ENCODE assay signal across 8 mouse cellular contexts in the genomic region with DNA sequence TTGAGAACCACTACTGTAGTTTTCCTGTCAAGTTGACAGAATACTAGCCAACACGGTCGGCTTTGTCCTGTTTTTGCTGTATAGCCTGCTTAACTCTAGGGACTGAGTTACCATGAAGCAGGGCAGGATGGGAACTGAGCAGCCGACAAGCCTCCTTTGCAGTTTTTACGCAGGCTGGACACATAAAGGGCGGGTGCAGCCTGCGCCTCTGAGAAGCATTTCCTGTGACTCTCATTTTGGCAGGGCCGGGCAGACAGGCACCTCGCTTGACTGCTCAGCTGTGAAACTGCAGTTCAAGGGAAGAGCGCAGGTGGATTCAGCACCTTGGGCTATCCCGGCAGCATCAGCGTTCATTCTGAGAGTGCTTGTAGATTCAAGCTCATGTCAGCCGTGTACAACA. TPM values are rescaled to one million over a fixed set of nuclear protein-coding genes. Genes with fewer than 3 reads are reported as not detected.
DNase-seq lines count a peak whose midpoint lies in the region; ATAC-seq lines count a peak whose summit lies in the region.

No protein-coding gene starts in this region.

- no peaks in the 10 kb centered on the region for H3K36me3 ChIP-seq in midbrain, embryonic 14.5 days (ENCODE audit: control insufficient read depth, insufficient read depth, low read length)
- no peaks in the 10 kb centered on the region for H3K36me3 ChIP-seq in midbrain, embryonic 10.5 days

- H3K4me3 ChIP-seq in midbrain, embryonic 14.5 days (replicated peaks; ENCODE audit: low read depth, low read length), result no peak overlapping the region
- no peak overlapping the region for H3K4me3 ChIP-seq in midbrain, embryonic 10.5 days

- H3K27me3 ChIP-seq in midbrain, embryonic 14.5 days (ENCODE audit: control insufficient read depth, insufficient read depth, low read length), result no peaks in the 10 kb centered on the region
- H3K27me3 ChIP-seq in midbrain, embryonic 10.5 days (ENCODE audit: low read depth, poor library complexity, severe bottlenecking), result no peaks in the 10 kb centered on the region

- 0 out of 2 replicates have a peak overlapping the region, but pooled peaks have one; percentile 20 for H3K9ac ChIP-seq in midbrain, embryonic 14.5 days (replicated peaks; ENCODE audit: low read length)

- intact Hi-C loops in left cerebral cortex, postnatal 25 days (cut with DNase I), result no loop called here

- H3K4me2 ChIP-seq in midbrain, embryonic 14.5 days (ENCODE audit: low read length), result no peak overlapping the region

- 39% methylated on average over 12 of the region's 12 CpGs for WGBS in midbrain, embryonic 14.5 days
- WGBS in midbrain, embryonic 10.5 days, result 58% methylated on average over 12 of the region's 12 CpGs

- no peaks in the 10 kb centered on the region for H3K4me1 ChIP-seq in midbrain, embryonic 14.5 days (ENCODE audit: control insufficient read depth, insufficient read depth, low read length)
- peaks cover 12% of the 10 kb centered on the region for H3K4me1 ChIP-seq in midbrain, embryonic 10.5 days

- H3K27ac ChIP-seq in midbrain, embryonic 14.5 days (replicated peaks; ENCODE audit: low read depth, low read length), result no peak overlapping the region
- H3K27ac ChIP-seq in midbrain, embryonic 10.5 days (replicated peaks), result no peak overlapping the region

- no peak for ATAC-seq in midbrain, embryonic 14.5 days (ENCODE audit: low FRiP score, low TSS enrichment)

- no peaks in the 10 kb centered on the region for H3K9me3 ChIP-seq in midbrain, embryonic 14.5 days (ENCODE audit: control insufficient read depth, low read length)
- H3K9me3 ChIP-seq in midbrain, embryonic 10.5 days (replicated peaks), result no peaks in the 10 kb centered on the region

- peak; percentile 44 for DNase-seq in midbrain, embryonic 14.5 days
- no peak for DNase-seq in midbrain, embryonic 10.5 days (ENCODE audit: low spot score)
- peak; percentile 62 to 71 for DNase-seq in cerebellum, postnatal 14 days
- peak; percentile 85 for DNase-seq in kidney, postnatal 10 days
- DNase-seq in spleen, postnatal 14 days (ENCODE audit: low spot score in 2 of 2), result peak; percentile 40 to 50
- no peak for DNase-seq in left cerebral cortex, postnatal 25 days (ENCODE audit: low spot score in 2 of 2)
- no peak for DNase-seq in right cerebral cortex, adult 2 months (ENCODE audit: low spot score in 2 of 2)
- DNase-seq in layer of hippocampus, adult 9-11 months, result no peak

RNA-seq across cellular contexts. Expression of gene Akap2, which starts 35.9 kb away (rescaled TPM):
- polyA plus RNA-seq in midbrain, embryonic 14.5 days (2014; fragmentation: Nextera tagmentation; extraction: Ambion mirVana), result 6.6 and 10.6 TPM in 2 replicates
- polyA plus RNA-seq in midbrain, embryonic 10.5 days (2016; fragmentation: Nextera tagmentation; extraction: Ambion mirVana), result 22.2 and 26.3 TPM in 2 replicates
- total RNA-seq in left cerebral cortex, postnatal 25 days (2021), result 10 to 100 TPM; 35.1 to 38.1 TPM

Comparison
In these comparisons a context has a peak if more than half of its experiments do, and no peak if none do; other contexts are left out.
1. DNase-seq: peak in midbrain, embryonic 14.5 days (single experiment), cerebellum, postnatal 14 days (2 of 2), kidney, postnatal 10 days (single experiment) and spleen, postnatal 14 days (2 of 2); none in midbrain, embryonic 10.5 days (single experiment), left cerebral cortex, postnatal 25 days (0 of 2), right cerebral cortex, adult 2 months (0 of 2) and layer of hippocampus, adult 9-11 months (single experiment).